Mouse (Mus musculus): ENCODE data around the gene Cyp2a5. TPM values are rescaled to one million over a fixed set of nuclear protein-coding genes. Genes with fewer than 3 reads are reported as not detected.
"Not testable (repeated sequence)": the region's sequence is repeated elsewhere in the genome, so short reads cannot be mapped to it uniquely, and the experiment has no call there.

Cyp2a5 gene
- polyA plus RNA-seq (2015; fragmentation: Nextera tagmentation; extraction: Ambion mirVana) = not detected in 2 replicates

DNA sequence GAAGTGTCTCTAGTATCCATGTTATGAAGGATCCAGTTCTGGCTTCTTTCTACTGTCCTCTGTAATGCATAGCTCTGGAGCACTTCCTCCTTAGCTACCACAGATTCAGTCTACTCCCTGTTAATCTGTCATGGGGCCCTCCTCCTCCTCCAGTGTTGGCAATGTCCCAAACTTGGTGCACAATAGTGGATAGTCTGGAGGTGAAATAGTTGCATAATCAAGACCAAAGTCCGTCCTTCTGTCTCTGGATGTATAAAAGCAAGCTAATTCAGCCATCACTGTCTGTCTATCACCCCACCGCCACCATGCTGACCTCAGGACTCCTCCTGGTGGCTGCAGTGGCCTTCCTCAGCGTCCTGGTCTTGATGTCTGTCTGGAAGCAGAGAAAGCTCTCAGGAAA is at the start of gene Cyp2a5:
Gene Cyp2a5, plus strand, starts transcription at position 247 of the 400 bp plus-strand sequence.
- not testable (repeated sequence) for ATAC-seq (replicated peaks; ENCODE audit: low FRiP score); H3K4me2 ChIP-seq; H3K36me3 ChIP-seq; H3K27ac ChIP-seq; H3K27me3 ChIP-seq; H3K9me3 ChIP-seq (replicated peaks); H3K4me3 ChIP-seq (replicated peaks); H3K4me1 ChIP-seq; H3K9ac ChIP-seq
- 88% methylated on average over 3 of the region's 3 CpGs for WGBS

DNA sequence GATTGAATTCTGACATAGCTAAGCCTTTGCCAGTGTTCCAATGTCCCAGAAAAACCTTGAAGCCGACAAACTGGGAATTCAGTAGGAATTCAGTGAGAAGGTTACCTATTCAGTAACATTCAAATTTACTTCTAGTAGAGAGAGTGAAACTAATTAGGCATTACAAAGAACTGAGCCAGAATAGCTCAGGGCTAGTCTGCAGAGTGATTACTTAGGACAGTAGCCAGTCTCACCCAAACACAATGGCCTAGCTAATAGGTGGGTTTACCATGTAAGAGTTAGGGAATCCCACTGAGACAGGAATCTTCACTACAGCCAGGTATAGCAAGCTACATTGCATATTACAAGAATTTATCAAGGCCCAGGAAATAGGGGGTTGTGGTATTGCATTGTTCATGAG is 49.1 kb upstream of the Cyp2a5 start:
- H3K27me3 ChIP-seq; H3K4me2 ChIP-seq; H3K36me3 ChIP-seq; H3K27ac ChIP-seq; H3K9me3 ChIP-seq (replicated peaks); H3K4me3 ChIP-seq (replicated peaks); H3K9ac ChIP-seq; ATAC-seq (replicated peaks; ENCODE audit: low FRiP score); H3K4me1 ChIP-seq: not testable (repeated sequence)
- WGBS = 46% methylated on average over 1 of the region's 1 CpGs

DNA sequence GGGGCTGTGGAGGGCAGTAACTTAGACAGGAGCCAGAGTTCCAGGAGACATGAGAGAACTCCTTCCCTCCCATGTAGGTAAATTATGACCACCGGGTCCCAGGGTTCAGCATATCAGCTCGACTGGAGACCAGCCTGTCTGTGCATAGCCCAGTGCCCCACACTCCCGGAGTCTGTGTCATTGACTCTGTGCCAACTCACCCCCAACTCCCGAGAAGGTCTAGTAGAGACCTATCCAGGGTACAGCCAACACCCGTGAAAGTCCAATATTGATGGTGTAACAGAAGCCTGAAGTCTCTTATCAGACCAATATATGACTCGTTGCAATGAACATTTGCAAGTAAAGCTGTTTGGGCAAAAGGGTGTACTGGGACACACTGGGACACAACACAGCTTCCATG is 45.1 kb upstream of the Cyp2a5 start:
- peak; percentile 80; the same call in 1 of the 2 replicates for ATAC-seq (replicated peaks; ENCODE audit: low FRiP score)

DNA sequence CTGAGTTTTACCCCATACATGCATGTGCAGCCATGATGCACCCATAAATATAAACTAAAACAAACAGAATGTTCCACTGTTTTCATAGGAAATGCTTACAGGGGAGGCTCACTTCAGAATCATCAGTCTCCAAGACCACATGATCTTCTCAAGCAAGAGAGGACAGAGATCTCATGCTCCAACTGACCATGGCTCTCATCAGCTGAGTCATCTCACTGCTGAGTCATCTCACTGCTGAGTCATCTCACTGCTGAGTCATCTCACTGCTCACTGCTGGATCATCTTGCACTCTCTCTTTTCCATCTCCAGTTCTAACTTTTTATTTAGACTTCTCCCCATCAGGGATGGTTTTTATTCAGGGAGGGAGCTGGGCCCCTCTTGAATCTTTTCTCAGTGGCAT is 35.0 kb upstream of the Cyp2a5 start:
- H3K27ac ChIP-seq = no peak overlapping the region
- ATAC-seq (replicated peaks; ENCODE audit: low FRiP score) = no peak
- no peaks in the 10 kb centered on the region; the same call in 1 of the 2 replicates for H3K9me3 ChIP-seq (replicated peaks)
- H3K27me3 ChIP-seq = no peaks in the 10 kb centered on the region
- H3K4me1 ChIP-seq = no peaks in the 10 kb centered on the region
- H3K4me3 ChIP-seq (replicated peaks) = no peak overlapping the region
- H3K36me3 ChIP-seq = no peaks in the 10 kb centered on the region
- H3K4me2 ChIP-seq = no peak overlapping the region
- H3K9ac ChIP-seq = no peak overlapping the region

More for the DNA sequence above, 45.1 kb upstream of the Cyp2a5 start:
- no peaks in the 10 kb centered on the region for H3K4me1 ChIP-seq
- H3K4me2 ChIP-seq = no peak overlapping the region
- H3K27me3 ChIP-seq = no peaks in the 10 kb centered on the region
- WGBS = 35% methylated on average over 6 of the region's 6 CpGs
- H3K9ac ChIP-seq = no peak overlapping the region
- no peak overlapping the region for H3K4me3 ChIP-seq (replicated peaks)
- no peak overlapping the region for H3K27ac ChIP-seq
- H3K9me3 ChIP-seq (replicated peaks) = no peaks in the 10 kb centered on the region; the same call in 1 of the 2 replicates
- H3K36me3 ChIP-seq = no peaks in the 10 kb centered on the region

DNA sequence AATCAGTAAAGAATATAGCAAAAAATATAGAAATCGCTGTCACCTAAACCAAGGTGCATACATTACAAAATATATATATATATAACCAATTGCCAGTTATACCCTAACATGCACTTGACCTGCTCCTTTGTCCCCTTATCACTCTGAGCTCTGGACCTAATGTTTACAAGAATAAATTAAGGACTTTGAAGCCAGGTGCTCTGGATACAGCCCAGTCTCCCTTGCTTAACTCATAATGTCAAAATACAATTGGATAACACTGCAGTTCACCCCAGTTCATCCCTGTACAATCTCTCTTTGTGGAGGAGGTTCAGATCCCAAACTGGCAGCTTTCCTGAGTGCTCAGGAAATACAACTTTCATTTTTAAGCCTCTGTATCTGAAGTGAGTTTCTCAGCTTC is 34.1 kb upstream of the Cyp2a5 start:
- no peaks in the 10 kb centered on the region for H3K4me1 ChIP-seq
- H3K4me2 ChIP-seq = no peak overlapping the region
- WGBS = 92% methylated on average over 1 of the region's 1 CpGs
- H3K36me3 ChIP-seq = no peaks in the 10 kb centered on the region
- no peak overlapping the region for H3K27ac ChIP-seq
- H3K9ac ChIP-seq = no peak overlapping the region
- no peak overlapping the region for H3K4me3 ChIP-seq (replicated peaks)
- no peaks in the 10 kb centered on the region for H3K27me3 ChIP-seq
- ATAC-seq (replicated peaks; ENCODE audit: low FRiP score) = no peak
- no peaks in the 10 kb centered on the region; the same call in 1 of the 2 replicates for H3K9me3 ChIP-seq (replicated peaks)

DNA sequence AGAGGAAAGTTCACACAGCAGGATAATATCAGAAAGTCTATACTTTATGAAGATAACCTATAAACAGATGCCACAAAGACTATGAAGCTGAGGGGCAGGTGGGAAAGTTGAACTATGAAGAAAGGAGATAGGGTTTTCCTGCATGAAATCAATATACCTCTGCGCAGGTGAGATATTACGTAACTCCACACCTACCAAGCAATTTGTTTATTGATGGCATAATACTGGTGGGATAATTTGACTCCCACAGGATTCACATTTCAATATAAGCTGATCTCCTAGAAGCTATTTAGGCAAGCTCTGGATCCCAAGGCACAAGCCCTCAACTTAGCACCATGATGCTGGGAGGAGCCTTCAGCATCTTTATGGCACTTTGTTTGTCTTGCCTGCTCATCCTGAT is 26.5 kb upstream of the Cyp2a5 start, which contains the start of gene Cyp2g1:
Gene Cyp2g1, plus strand, starts transcription at position 301 of the 400 bp plus-strand sequence.
- Histone ChIP-seq H3K36me3 (no peaks in the 10 kb centered on the region), H3K27me3 (no peaks in the 10 kb centered on the region), H3K4me2 (no peak within 1 kb of the TSS), H3K4me1 (no peaks in the 10 kb centered on the region), H3K9ac (no peak within 1 kb of the TSS), H3K4me3 (replicated peaks) (no peak within 1 kb of the TSS), H3K27ac (no peak within 1 kb of the TSS), H3K9me3 (replicated peaks) (no peaks in the 10 kb centered on the region)
- no peak for ATAC-seq (replicated peaks; ENCODE audit: low FRiP score)
- WGBS = 84% methylated on average over 2 of the region's 2 CpGs

DNA sequence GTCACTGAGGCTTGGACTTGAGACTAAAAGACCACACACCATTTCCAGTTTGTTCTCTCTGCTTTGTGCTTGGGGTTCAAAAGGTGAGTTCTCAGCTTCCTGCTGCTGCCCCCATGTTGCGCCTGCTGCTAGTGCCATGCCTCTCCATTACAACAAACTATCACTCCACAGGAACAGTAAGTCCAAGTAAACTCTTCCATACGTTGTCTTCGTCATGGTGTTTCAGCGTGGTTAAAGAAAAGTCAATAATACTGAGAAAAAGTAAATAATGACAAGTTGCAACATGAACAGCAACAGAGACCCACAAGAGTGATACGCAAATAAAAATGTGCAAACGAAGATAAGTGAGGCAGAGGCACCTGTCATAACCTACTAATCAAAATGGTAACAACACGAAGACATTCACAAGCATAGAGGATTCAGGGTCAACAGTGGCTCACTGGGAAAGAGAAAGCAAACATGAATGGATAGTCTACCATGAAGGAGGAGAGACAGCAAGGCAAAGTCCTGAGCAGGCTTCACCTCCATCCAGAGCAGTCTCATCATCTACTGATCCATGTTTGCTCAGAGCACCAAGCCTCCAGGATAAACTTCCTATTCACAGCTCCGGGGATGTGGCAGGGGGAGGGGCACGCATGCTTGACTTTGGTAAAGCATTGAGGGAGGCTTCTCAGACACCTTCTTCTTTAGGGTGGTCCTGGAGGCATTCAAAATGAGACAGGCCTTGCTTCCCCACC is 3.4 kb upstream of the Cyp2a5 start:
- not testable (repeated sequence) for H3K4me3 ChIP-seq (replicated peaks); H3K27me3 ChIP-seq; H3K27ac ChIP-seq; H3K9me3 ChIP-seq (replicated peaks); H3K4me1 ChIP-seq; H3K9ac ChIP-seq; H3K36me3 ChIP-seq; ATAC-seq (replicated peaks; ENCODE audit: low FRiP score); H3K4me2 ChIP-seq
- 80% methylated on average over 9 of the region's 9 CpGs for WGBS

DNA sequence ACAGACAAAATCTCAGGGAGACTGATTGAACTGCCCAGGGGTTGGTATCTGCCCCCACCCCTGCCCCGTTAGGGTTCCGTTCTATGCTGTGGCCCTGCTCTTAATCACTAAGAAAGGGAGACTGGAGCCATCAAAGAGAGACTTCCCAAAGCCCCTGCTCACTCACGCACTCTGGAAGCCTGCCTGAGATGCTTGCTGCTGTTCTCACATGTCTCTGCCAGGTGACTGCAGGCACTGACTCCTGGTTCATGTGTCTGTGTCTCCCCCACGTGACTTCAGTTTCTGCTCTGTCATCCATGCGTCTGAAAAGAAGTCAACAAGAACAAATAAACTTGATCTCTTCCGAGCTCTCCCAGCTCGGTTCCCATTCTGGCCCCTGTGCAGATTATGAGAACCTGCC is 2.4 kb upstream of the Cyp2a5 start:
- peak; percentile 52 for ATAC-seq (replicated peaks; ENCODE audit: low FRiP score)
- not testable (repeated sequence) for H3K4me2 ChIP-seq; H3K36me3 ChIP-seq; H3K27ac ChIP-seq; H3K9me3 ChIP-seq (replicated peaks); H3K4me1 ChIP-seq; H3K27me3 ChIP-seq; H3K9ac ChIP-seq; H3K4me3 ChIP-seq (replicated peaks)
- WGBS = 51% methylated on average over 7 of the region's 7 CpGs

DNA sequence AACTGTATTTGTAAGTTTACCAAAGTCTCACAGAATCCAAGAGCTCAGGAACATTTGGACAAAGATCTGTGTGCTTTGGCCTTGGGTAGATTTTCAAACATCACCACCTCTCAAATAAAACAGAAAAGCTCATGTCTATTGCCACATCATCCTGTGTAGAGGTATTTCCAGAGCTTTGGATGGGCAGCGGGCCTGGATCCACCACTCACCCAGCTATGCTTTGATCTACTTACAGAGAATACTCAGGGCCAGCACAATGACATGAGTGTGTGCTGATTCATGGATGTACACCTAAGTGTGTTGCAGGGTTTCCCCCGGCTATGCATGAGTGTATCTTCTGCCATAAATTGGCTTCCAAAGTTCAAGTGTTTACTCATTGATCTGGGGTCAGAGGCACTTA is 8.3 kb downstream of the Cyp2a5 start:
- 83% methylated on average over 2 of the region's 2 CpGs for whole genome bisulfite sequencing
- not testable (repeated sequence) for H3K36me3 ChIP-seq; H3K27ac ChIP-seq; H3K27me3 ChIP-seq; H3K4me3 ChIP-seq (replicated peaks); H3K9ac ChIP-seq; ATAC-seq (replicated peaks; ENCODE audit: low FRiP score); H3K9me3 ChIP-seq (replicated peaks); H3K4me2 ChIP-seq; H3K4me1 ChIP-seq

DNA sequence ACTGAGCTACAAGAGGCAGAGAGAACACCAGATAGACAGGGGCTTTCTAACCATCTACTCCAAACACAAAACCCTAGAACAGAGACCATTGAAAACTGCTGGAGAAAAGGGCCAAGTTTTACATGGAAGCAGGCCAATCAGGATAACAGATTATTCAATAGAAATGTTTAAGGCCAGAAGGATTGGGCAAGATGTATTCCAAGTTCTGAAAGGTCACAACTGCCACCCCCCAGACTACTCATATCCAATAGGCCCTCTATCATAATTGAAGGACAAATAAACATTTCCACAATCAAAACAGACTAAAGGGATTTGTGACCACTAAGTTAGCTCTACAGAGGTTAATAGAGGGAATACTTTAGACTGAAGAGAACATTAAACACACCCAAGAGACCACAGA is 15.0 kb downstream of the Cyp2a5 start:
- H3K9ac ChIP-seq; H3K9me3 ChIP-seq (replicated peaks); H3K4me1 ChIP-seq; H3K4me2 ChIP-seq; H3K4me3 ChIP-seq (replicated peaks); ATAC-seq (replicated peaks; ENCODE audit: low FRiP score); H3K27ac ChIP-seq; H3K27me3 ChIP-seq; H3K36me3 ChIP-seq: not testable (repeated sequence)

DNA sequence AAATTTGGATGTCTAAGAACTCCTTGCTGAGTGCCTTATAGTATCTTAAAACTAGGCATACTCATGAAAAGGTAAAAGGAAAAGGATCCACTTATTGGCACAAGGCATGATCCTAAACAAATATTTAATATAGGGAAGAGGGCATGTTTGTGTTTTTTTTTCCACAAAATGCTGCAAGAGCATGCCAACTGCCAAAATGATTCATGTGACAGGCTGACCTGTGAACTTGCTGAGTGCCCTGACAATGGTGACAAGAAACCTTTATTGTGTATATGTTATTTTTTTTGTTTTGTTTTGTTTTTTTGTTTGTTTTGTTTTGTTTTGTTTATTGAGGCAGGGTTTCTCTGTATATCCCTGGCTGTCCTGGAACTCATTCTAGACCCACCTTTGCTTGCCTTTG is 43.5 kb downstream of the Cyp2a5 start:
- H3K27ac ChIP-seq; H3K27me3 ChIP-seq; H3K4me1 ChIP-seq; H3K4me2 ChIP-seq; H3K4me3 ChIP-seq (replicated peaks); H3K36me3 ChIP-seq; ATAC-seq (replicated peaks; ENCODE audit: low FRiP score); H3K9me3 ChIP-seq (replicated peaks); H3K9ac ChIP-seq: not testable (repeated sequence)

DNA sequence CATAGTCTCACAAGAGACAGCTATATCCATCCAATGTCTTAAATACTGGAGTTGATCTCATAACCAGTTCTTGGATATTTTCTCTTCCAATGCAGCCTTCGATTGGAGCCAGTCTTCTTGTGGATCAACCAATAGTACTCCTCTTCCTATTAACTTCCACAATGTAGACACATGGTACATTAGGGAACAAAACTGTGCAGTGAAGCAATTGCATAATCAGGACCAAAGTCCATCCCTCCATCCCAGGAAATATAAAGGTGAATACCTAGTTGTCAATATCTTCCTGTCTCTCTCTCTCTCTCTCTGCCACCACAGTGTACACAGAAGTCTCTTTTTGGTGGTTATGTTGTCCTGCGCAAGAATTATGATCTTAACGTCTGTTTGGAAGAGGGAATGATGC is 45.5 kb downstream of the Cyp2a5 start:
- H3K4me2 ChIP-seq; H3K4me1 ChIP-seq; H3K9me3 ChIP-seq (replicated peaks); H3K27ac ChIP-seq; H3K4me3 ChIP-seq (replicated peaks); ATAC-seq (replicated peaks; ENCODE audit: low FRiP score); H3K9ac ChIP-seq; H3K27me3 ChIP-seq; H3K36me3 ChIP-seq: not testable (repeated sequence)
- WGBS = 83% methylated on average over 2 of the region's 3 CpGs

All from kidney, embryonic 15.5 days (tissue).